Mouse (Mus musculus) layer of hippocampus, postnatal 25 days (tissue): ENCODE results near the gene Pecam1. TPM values are rescaled to one million over a fixed set of nuclear protein-coding genes. Genes with fewer than 3 reads are reported as not detected.
"Not testable (repeated sequence)": the region's sequence is repeated elsewhere in the genome, so short reads cannot be mapped to it uniquely, and the experiment has no call there.

Experiments
- DNase-seq, 2 experiments: peaks; one replicate each; pipeline ENCODE4 v3.0.0; 2022; ENCODE audit warnings: mixed read lengths in 2 of 2, low spot score in 1 of 2; ENCODE audit errors: extremely low spot score in 1 of 2
- total RNA-seq, 2 experiments: library from RNA; stranded (reverse); gene quantifications; 2 replicates each; pipeline ENCODE4 v1.2.3; 2021

Gene Pecam1
- total RNA-seq, 2 experiments from 2014 or later, result 13.6 to 16.6 TPM

DNA sequence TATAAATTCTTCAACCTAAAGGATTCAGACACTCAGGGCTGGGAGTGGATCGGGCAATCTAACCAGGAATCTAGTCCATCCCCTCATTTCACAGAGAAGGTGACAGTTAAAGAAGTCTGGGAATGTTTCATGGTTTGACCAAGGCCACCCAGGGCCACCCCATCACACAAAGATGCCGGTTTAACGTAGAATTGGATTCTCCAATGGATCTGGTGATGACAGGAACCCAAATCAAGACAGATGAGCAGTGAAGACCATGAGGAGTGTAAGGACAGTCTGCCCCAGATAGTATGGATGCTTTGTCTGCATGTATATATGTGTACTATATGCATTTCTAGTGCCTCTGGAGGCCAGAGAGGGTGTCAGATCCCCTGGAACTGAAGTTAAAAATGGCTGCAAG, 80.2 kb downstream of the Pecam1 start:
- DNase-seq, result no peak

GRCm38 (mm10) chr11:106669873-106670173, 80.6 kb downstream of the Pecam1 start:
- DNase-seq, result no peak

- DNase-seq, result no peak
These were observed 81.1 kb downstream of the Pecam1 start for GRCm38 (mm10) chr11:106669102-106669872.

- no peak for DNase-seq
These were observed 82.1 kb downstream of the Pecam1 start for GRCm38 (mm10) chr11:106668336-106668735.

GRCm38 (mm10) chr11:106667855-106668254, 82.6 kb downstream of the Pecam1 start:
- no peak for DNase-seq

DNA sequence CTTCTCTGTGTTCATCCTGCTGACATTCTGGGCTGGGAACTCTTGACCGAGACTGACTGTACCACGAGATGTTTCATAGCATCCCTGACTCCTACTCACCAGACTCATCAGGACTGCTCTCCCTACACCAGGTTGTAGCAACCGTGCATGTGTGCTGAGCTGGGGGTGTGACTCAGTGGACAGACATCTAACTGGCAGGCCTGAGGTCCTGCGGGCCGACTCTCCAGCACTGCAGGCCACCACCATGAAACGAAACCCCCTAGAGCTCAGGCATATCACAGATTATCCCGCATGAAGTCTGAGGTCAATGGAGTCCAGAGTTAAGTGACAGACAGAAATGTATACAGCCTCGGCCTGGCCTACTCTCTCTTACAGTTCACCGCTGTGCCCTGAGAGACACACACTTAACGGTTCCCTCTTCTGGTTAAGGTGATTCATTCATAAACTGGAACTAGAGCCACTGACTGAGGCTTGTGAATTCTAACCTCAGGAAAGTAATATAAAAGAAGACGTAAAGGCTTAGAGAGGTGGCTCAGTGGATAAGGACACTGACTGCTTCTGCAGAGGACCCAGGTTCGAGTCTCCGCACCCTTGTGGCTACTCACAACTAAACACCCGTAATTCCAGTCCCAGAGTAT, 83.8 kb downstream of the Pecam1 start:
- DNase-seq, result no peak

DNA sequence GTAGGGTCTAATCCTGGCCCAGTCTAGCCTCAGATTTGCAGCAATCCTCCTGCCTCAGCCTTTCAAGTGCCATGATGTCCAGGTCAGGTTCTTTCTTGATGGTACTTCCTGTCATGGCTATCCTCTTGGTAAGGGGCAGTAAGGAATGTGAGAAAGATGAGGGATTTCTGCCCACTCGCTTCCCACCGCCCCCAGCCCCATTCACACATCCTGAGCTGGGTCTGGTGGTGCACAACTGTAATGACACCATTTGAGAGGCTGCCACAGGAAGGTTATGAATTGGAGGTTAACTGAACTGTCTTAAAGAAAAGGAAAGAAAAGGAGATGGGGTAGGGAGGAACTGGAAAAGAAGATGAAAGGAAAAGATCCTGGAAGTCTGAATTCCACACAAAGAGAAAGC, 84.6 kb downstream of the Pecam1 start:
- DNase-seq, result no peak

DNA sequence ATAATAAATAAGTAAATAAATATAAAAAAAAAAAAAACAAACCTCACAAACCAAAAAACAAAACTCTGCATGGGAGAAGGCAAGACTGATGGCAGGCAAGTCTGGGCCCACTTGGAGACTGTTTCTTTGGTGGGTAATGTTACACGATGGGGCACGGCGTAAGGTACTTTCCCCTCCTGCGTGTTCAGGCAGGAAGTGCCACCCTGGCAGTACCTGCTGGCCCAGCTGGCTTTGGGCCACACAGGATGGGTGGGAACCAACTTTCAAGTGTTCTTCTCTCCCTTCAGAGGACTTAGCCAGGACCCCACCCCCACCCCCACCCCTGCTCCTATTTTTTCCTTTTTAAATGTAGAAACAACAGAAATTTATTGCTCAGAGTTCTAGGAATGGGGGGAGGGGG, 85.1 kb downstream of the Pecam1 start:
- no peak for DNase-seq

- DNase-seq, result no peak
These were observed 85.7 kb downstream of the Pecam1 start for GRCm38 (mm10) chr11:106664691-106665090.

- DNase-seq, result no peak
These were observed 86.6 kb downstream of the Pecam1 start for GRCm38 (mm10) chr11:106663838-106664237.

DNA sequence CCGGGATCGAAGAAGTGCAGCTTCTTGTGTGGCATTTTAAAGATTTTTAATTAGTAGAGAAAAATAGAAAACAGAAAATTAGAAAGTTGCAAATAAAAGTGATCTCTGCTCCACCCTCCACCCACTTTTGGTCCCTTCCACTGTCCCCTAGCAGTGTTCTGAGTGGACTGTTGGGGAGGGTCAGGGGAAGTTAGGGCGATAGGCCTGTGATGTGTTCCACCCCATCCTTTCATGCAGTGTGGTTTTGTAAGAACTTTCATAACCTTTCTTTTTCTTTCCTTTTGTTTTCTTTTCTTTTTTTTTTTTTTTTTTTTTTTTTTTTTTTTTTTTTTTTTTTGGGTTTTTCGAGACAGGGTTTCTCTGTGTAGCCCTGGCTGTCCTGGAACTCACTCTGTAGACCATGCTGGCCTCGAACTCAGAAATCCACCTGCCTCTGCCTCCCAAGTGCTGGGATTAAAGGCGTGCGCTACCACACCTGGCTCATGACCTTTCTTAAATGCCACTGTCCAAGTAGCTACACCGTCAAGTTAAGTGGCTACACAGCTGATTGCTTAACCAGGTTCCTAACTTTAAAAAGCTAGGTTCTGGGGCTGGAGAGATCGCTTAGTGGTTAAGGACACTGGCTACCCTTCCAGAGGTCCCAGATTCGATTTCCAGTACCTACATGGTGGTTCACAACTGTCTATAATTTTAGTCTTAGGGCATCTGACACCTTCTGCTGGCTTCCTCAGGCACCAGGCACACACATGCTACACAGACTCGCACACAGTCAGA, 87.6 kb downstream of the Pecam1 start:
- DNase-seq, result no peak

DNA sequence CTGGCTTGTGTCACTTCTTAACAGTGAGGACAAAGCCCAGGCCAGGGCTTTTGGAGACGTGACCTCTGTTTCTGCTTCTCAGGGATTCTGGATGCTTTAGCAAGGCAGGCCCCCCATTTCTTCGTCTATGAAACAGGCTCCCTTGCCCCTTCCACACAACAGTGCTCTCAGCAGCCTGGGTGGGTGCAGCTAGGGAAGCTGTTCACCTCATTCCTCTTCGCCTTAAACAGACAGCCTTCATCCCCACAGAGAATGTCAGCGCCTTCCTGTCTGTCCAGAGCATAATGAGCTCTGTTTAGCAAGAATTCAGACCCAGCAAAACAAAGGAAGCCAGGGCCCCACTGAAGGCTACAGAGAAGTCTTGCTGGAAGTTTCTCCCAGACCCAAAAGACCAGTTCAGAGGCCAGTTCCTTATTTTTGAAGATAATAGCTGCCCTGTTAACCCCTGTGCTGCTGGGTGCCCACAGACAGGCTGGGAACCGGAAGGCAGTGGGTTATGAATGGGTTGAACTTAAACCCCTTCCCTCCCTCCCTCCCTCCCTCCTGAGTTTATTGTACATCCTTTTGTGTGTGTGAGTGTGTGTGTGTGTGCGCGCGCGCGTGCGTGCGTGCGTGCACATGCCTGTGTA, 89.9 kb downstream of the Pecam1 start:
- DNase-seq, result no peak

GRCm38 (mm10) chr11:106659598-106660295, 90.7 kb downstream of the Pecam1 start:
- DNase-seq, result peak in 1 of 2 experiments; percentile 29

GRCm38 (mm10) chr11:106658051-106658880, 92.2 kb downstream of the Pecam1 start:
- peak; percentile 65 to 68 for DNase-seq

GRCm38 (mm10) chr11:106656896-106657498, 93.4 kb downstream of the Pecam1 start:
- DNase-seq, result not testable (repeated sequence)

- peak; percentile 54 to 83 for DNase-seq
These were observed 102.1 kb downstream of the Pecam1 start for GRCm38 (mm10) chr11:106648347-106648746.

GRCm38 (mm10) chr11:106642966-106643637, 107.3 kb downstream of the Pecam1 start:
- no peak for DNase-seq

DNA sequence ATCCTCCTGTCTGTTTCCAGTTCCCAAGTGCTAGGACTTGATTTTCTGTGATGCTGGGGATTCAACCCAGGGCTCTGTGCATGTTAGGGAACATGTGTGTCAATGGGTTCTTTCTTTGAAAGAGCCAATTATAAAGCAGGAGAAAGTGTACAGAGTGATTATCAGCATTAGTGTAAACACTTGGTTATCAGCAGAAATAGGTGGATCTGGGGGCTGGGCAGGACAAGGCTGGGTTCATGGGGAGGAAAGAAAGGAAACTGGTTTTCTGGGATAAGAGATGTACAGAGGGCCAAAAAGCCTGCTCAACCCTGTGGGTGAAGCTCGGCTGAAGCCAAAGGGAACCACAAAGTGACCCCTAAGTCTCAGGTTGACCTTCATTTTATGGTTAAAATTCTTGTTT, 108.8 kb downstream of the Pecam1 start:
- DNase-seq, result no peak

DNA sequence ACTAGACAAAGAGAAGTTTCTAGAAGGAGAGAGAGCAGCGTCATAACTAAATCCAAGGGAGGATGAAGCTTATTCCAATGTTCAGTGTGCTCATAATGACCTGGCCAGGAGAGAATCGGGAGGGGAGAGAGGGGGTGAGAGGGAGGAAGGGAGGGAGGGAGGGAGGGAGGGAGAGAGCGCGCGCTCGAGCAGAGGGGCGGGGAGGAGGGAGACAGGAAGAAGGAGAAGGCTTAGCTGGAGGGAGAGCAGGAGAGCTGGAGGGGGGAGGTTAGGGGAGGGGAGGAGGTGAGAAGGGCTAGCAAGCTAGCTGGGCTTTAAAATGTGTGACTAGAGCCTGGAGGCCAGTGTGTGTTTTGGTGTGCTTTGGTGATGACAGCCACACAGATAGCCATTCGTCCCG, 110.4 kb downstream of the Pecam1 start:
- no peak for DNase-seq
